Mouse (Mus musculus): Measurements from ENCODE around the gene Slc9a3r2. TPM values are rescaled to one million over a fixed set of nuclear protein-coding genes. Genes with fewer than 3 reads are reported as not detected.

Gene Slc9a3r2
- polyA plus RNA-seq (2014; fragmentation: Illumina TruSeq; extraction: RNeasy Lipid Tissue Mini Kit (QIAGEN cat#74804); ENCODE audit: low replicate concordance): 3.3 TPM

DNA sequence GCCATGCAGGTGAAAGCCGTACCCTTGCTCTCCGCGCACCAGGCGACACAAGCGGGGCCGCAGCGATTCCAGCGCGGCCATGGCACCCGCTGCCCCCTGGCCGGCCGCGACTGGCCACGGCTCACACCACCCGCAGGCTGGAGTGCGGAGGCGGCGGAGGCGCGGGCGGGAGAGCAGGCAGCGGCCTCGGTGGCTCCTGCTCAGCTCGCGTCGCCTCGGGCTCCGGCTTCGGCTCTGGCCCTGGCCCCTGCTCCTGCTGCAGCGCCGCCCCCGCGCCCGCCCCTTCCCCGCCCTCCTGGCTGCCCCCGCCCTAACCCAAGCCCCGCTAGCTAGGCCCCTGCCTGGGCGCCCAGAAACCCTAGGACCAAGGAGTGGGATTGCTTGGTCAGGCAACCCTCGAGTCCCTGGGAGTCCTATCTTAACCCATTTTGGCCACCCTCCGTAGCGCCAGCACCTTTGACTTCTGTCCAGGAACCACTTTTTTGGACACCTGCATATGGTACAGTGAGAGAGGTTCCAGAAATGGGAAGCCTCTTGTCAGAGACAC, at the start of gene Slc9a3r2:
Gene Slc9a3r2, minus strand, starts transcription at position 258 of the 547 bp plus-strand sequence.

GRCm38 (mm10) chr17:24696011-24696697, 46.0 kb upstream of the Slc9a3r2 start, which contains the start of the genes Gfer and Noxo1:
Gene Gfer (minus strand): TSS chr17:24696156.
Gene Noxo1 (plus strand): TSS chr17:24696234.

DNA sequence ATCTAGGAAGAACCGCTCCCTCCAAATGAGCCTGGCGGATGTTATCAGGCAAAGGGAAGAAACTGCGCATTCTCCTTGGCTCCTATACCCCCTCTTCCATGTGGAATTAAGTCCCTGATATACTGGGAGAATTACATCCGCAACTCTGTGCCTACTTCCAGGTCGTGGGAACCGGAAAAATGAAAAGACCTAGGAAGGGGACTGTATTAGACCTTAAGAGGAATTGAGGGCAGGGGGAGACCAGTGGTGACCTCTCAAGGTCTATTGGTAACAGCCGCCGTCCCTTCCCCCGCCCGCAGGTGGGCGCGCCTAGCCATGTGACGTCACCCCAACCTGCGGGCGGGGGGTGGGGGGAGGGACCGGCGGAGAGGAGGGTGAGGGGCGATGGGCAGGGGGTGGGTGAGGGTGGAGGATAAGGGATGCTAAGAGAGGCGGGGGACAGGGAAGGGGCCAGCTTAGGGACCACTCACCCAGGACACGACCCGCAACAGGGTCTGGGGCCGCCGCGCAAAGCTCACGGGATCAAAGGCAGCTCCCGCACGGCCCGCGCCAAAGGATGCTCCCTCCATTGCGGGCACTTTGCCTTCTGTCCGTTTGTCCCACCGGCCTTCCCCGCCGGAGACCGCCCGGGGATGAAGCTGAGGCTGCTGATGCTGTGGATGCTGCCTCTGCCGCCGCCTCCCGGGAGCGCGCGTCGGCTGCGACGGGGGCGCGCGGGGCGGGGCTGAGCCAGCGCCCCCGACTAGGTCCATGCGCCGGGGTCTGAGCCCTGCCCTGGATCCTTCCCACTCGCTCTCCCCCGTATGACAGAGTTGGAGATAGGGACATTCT, 39.3 kb upstream of the Slc9a3r2 start, which contains the start of gene Syngr3:
Gene Syngr3, minus strand, starts transcription at position 705 of the 831 bp plus-strand sequence.

DNA sequence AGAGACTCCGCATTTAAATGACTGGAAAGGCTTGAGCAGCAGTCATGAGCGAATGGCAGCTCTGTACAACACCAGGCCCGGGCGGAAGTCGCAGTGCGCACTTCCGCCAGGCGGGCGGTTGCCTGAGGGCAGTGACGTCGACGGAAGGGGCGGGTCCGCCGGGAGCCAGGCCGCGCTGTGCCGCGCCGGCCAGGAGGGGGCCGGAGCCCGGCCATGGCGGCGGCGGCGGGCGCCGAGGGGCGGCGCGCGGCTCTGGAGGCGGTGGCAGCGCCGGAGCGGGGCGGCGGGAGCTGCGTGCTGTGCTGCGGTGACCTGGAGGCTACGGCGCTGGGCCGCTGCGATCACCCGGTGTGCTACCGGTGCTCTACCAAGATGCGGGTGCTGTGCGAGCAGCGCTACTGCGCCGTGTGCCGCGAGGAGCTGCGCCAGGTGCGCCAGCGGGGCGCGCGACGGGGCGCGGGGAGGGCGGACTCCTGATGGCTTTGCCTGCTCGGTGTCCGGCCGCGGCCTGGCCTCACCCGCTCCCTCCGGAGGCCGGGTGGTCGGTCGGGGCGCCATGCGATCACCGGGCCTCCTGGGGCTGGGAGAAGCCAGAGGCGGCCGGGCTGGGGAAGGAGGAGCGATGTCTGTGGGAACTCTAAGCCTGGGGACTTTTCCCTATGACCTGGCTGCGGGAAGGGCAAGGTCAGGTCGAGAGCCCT, 19.6 kb upstream of the Slc9a3r2 start, which contains the start of gene Zfp598:
Gene Zfp598, plus strand, starts transcription at position 143 of the 701 bp plus-strand sequence.

GRCm38 (mm10) chr17:24658017-24658758, 8.1 kb upstream of the Slc9a3r2 start, which contains the start of gene Npw:
Gene Npw (minus strand): TSS chr17:24658457.

DNA sequence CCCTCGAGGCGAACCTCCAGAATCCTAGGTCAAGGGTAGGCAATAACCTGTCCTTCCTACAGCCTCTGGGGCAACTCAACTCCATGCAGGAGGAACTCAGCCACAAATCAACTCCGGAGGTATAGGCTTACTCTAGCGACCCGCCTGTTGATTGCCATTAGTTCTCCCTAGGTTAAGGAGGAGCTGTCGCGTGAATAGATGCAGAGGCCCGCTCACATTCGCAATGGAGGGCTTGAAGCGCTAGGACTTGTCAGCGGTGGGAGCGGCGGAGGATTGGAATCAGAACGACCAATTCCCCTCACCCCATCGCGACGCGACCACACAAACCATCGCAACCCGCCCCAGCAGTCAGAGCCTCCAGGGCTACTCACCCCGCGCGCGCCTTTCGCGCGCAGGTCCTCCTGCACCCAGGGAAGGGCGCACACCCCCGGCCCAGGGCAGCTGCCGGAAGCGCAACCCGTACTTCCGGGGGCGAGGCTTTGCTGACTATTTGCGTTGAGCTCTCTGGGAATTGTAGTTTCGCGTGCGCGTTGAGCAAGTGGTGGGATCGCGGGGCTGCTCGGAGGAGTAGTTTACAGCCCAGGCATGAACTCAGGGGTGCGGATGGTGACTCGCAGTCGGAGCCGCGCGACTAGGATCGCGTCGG, 17.8 kb downstream of the Slc9a3r2 start, which contains the start of the genes Tsc2 and Nthl1:
Gene Tsc2, minus strand, starts transcription at position 464 of the 646 bp plus-strand sequence.
Gene Nthl1, plus strand, starts transcription at position 514 of the 646 bp plus-strand sequence.

Other genes with a start within 250 kb of the Slc9a3r2 start
- 70.5 TPM for gene Rnps1, start 235.8 kb downstream of the Slc9a3r2 start, polyA plus RNA-seq (2014; fragmentation: Illumina TruSeq; extraction: RNeasy Lipid Tissue Mini Kit (QIAGEN cat#74804); ENCODE audit: low replicate concordance)
- 15.5 TPM for gene Eci1, start 223.7 kb downstream of the Slc9a3r2 start, polyA plus RNA-seq (2014; fragmentation: Illumina TruSeq; extraction: RNeasy Lipid Tissue Mini Kit (QIAGEN cat#74804); ENCODE audit: low replicate concordance)
- not detected for gene Dnase1l2, start 207.2 kb downstream of the Slc9a3r2 start, polyA plus RNA-seq (2014; fragmentation: Illumina TruSeq; extraction: RNeasy Lipid Tissue Mini Kit (QIAGEN cat#74804); ENCODE audit: low replicate concordance)
- gene E4f1, start 180.0 kb downstream of the Slc9a3r2 start, polyA plus RNA-seq (2014; fragmentation: Illumina TruSeq; extraction: RNeasy Lipid Tissue Mini Kit (QIAGEN cat#74804); ENCODE audit: low replicate concordance): 0.67 TPM
- 39.1 TPM for gene Pgp, start 179.9 kb downstream of the Slc9a3r2 start, polyA plus RNA-seq (2014; fragmentation: Illumina TruSeq; extraction: RNeasy Lipid Tissue Mini Kit (QIAGEN cat#74804); ENCODE audit: low replicate concordance)
- not detected for gene Bricd5, start 176.4 kb downstream of the Slc9a3r2 start, polyA plus RNA-seq (2014; fragmentation: Illumina TruSeq; extraction: RNeasy Lipid Tissue Mini Kit (QIAGEN cat#74804); ENCODE audit: low replicate concordance)
- 3.2 TPM for gene Mlst8, start 171.2 kb downstream of the Slc9a3r2 start, polyA plus RNA-seq (2014; fragmentation: Illumina TruSeq; extraction: RNeasy Lipid Tissue Mini Kit (QIAGEN cat#74804); ENCODE audit: low replicate concordance)
- not detected for gene Caskin1, start 161.7 kb downstream of the Slc9a3r2 start, polyA plus RNA-seq (2014; fragmentation: Illumina TruSeq; extraction: RNeasy Lipid Tissue Mini Kit (QIAGEN cat#74804); ENCODE audit: low replicate concordance)
- gene Traf7, start 122.4 kb downstream of the Slc9a3r2 start, polyA plus RNA-seq (2014; fragmentation: Illumina TruSeq; extraction: RNeasy Lipid Tissue Mini Kit (QIAGEN cat#74804); ENCODE audit: low replicate concordance): 3.7 TPM
- gene Rab26, start 116.1 kb downstream of the Slc9a3r2 start, polyA plus RNA-seq (2014; fragmentation: Illumina TruSeq; extraction: RNeasy Lipid Tissue Mini Kit (QIAGEN cat#74804); ENCODE audit: low replicate concordance): not detected
- gene Pkd1, start 100.5 kb downstream of the Slc9a3r2 start, polyA plus RNA-seq (2014; fragmentation: Illumina TruSeq; extraction: RNeasy Lipid Tissue Mini Kit (QIAGEN cat#74804); ENCODE audit: low replicate concordance): 0.93 TPM
- 3.3 TPM for gene Tsc2, start 17.7 kb downstream of the Slc9a3r2 start, polyA plus RNA-seq (2014; fragmentation: Illumina TruSeq; extraction: RNeasy Lipid Tissue Mini Kit (QIAGEN cat#74804); ENCODE audit: low replicate concordance)
- not detected for gene Nthl1, start 17.6 kb downstream of the Slc9a3r2 start, polyA plus RNA-seq (2014; fragmentation: Illumina TruSeq; extraction: RNeasy Lipid Tissue Mini Kit (QIAGEN cat#74804); ENCODE audit: low replicate concordance)
- not detected for gene Npw, start 8.1 kb upstream of the Slc9a3r2 start, polyA plus RNA-seq (2014; fragmentation: Illumina TruSeq; extraction: RNeasy Lipid Tissue Mini Kit (QIAGEN cat#74804); ENCODE audit: low replicate concordance)
- 1.8 TPM for gene Zfp598, start 19.4 kb upstream of the Slc9a3r2 start, polyA plus RNA-seq (2014; fragmentation: Illumina TruSeq; extraction: RNeasy Lipid Tissue Mini Kit (QIAGEN cat#74804); ENCODE audit: low replicate concordance)
- gene Syngr3, start 39.6 kb upstream of the Slc9a3r2 start, polyA plus RNA-seq (2014; fragmentation: Illumina TruSeq; extraction: RNeasy Lipid Tissue Mini Kit (QIAGEN cat#74804); ENCODE audit: low replicate concordance): 0.37 TPM
- gene Gfer, start 45.8 kb upstream of the Slc9a3r2 start, polyA plus RNA-seq (2014; fragmentation: Illumina TruSeq; extraction: RNeasy Lipid Tissue Mini Kit (QIAGEN cat#74804); ENCODE audit: low replicate concordance): 6.1 TPM
- gene Noxo1, start 45.9 kb upstream of the Slc9a3r2 start, polyA plus RNA-seq (2014; fragmentation: Illumina TruSeq; extraction: RNeasy Lipid Tissue Mini Kit (QIAGEN cat#74804); ENCODE audit: low replicate concordance): 3.7 TPM
- not detected for gene Tbl3, start 57.3 kb upstream of the Slc9a3r2 start, polyA plus RNA-seq (2014; fragmentation: Illumina TruSeq; extraction: RNeasy Lipid Tissue Mini Kit (QIAGEN cat#74804); ENCODE audit: low replicate concordance)
- not detected for gene Rnf151, start 67.7 kb upstream of the Slc9a3r2 start, polyA plus RNA-seq (2014; fragmentation: Illumina TruSeq; extraction: RNeasy Lipid Tissue Mini Kit (QIAGEN cat#74804); ENCODE audit: low replicate concordance)
- gene Rps2, start 67.8 kb upstream of the Slc9a3r2 start, polyA plus RNA-seq (2014; fragmentation: Illumina TruSeq; extraction: RNeasy Lipid Tissue Mini Kit (QIAGEN cat#74804); ENCODE audit: low replicate concordance): 275 TPM
- gene Ndufb10, start 74.2 kb upstream of the Slc9a3r2 start, polyA plus RNA-seq (2014; fragmentation: Illumina TruSeq; extraction: RNeasy Lipid Tissue Mini Kit (QIAGEN cat#74804); ENCODE audit: low replicate concordance): 66.2 TPM
- not detected for gene Rpl3l, start 77.5 kb upstream of the Slc9a3r2 start, polyA plus RNA-seq (2014; fragmentation: Illumina TruSeq; extraction: RNeasy Lipid Tissue Mini Kit (QIAGEN cat#74804); ENCODE audit: low replicate concordance)
- 2.0 TPM for gene Msrb1, start 86.3 kb upstream of the Slc9a3r2 start, polyA plus RNA-seq (2014; fragmentation: Illumina TruSeq; extraction: RNeasy Lipid Tissue Mini Kit (QIAGEN cat#74804); ENCODE audit: low replicate concordance)
- gene Hs3st6, start 102.7 kb upstream of the Slc9a3r2 start, polyA plus RNA-seq (2014; fragmentation: Illumina TruSeq; extraction: RNeasy Lipid Tissue Mini Kit (QIAGEN cat#74804); ENCODE audit: low replicate concordance): not detected
- gene Meiob, start 154.0 kb upstream of the Slc9a3r2 start, polyA plus RNA-seq (2014; fragmentation: Illumina TruSeq; extraction: RNeasy Lipid Tissue Mini Kit (QIAGEN cat#74804); ENCODE audit: low replicate concordance): 1.4 TPM
- gene Hagh, start 189.8 kb upstream of the Slc9a3r2 start, polyA plus RNA-seq (2014; fragmentation: Illumina TruSeq; extraction: RNeasy Lipid Tissue Mini Kit (QIAGEN cat#74804); ENCODE audit: low replicate concordance): 13.4 TPM
- gene Fahd1, start 200.0 kb upstream of the Slc9a3r2 start, polyA plus RNA-seq (2014; fragmentation: Illumina TruSeq; extraction: RNeasy Lipid Tissue Mini Kit (QIAGEN cat#74804); ENCODE audit: low replicate concordance): 510 TPM
- not detected for gene Igfals, start 215.7 kb upstream of the Slc9a3r2 start, polyA plus RNA-seq (2014; fragmentation: Illumina TruSeq; extraction: RNeasy Lipid Tissue Mini Kit (QIAGEN cat#74804); ENCODE audit: low replicate concordance)
- 1.6 TPM for gene Nubp2, start 236.0 kb upstream of the Slc9a3r2 start, polyA plus RNA-seq (2014; fragmentation: Illumina TruSeq; extraction: RNeasy Lipid Tissue Mini Kit (QIAGEN cat#74804); ENCODE audit: low replicate concordance)
- gene Spsb3, start 236.3 kb upstream of the Slc9a3r2 start, polyA plus RNA-seq (2014; fragmentation: Illumina TruSeq; extraction: RNeasy Lipid Tissue Mini Kit (QIAGEN cat#74804); ENCODE audit: low replicate concordance): not detected
- gene Eme2, start 244.8 kb upstream of the Slc9a3r2 start, polyA plus RNA-seq (2014; fragmentation: Illumina TruSeq; extraction: RNeasy Lipid Tissue Mini Kit (QIAGEN cat#74804); ENCODE audit: low replicate concordance): 1.1 TPM
- not detected for gene Mrps34, start 244.8 kb upstream of the Slc9a3r2 start, polyA plus RNA-seq (2014; fragmentation: Illumina TruSeq; extraction: RNeasy Lipid Tissue Mini Kit (QIAGEN cat#74804); ENCODE audit: low replicate concordance)
- gene Nme3, start 246.2 kb upstream of the Slc9a3r2 start, polyA plus RNA-seq (2014; fragmentation: Illumina TruSeq; extraction: RNeasy Lipid Tissue Mini Kit (QIAGEN cat#74804); ENCODE audit: low replicate concordance): 0.71 TPM

All from small intestine, adult 10 weeks (tissue).